Mouse (Mus musculus): ENCODE results near the gene Mtmr10.
A peak's percentile ranks its signal among the peaks of the same experiment; 100 is the strongest.

Mtmr10 gene

GRCm38 (mm10) chr7:64287414-64288091 is at the start of gene Mtmr10:
Gene Mtmr10 (plus strand): TSS chr7:64287653.
- peak; percentile 99 for DNase-seq

GRCm38 (mm10) chr7:64237747-64238146 is 49.7 kb upstream of the Mtmr10 start:
- no peak for DNase-seq

GRCm38 (mm10) chr7:64238410-64239086 is 48.9 kb upstream of the Mtmr10 start:
- DNase-seq, result no peak

GRCm38 (mm10) chr7:64239138-64239805 is 48.2 kb upstream of the Mtmr10 start:
- no peak for DNase-seq

GRCm38 (mm10) chr7:64239806-64240315 is 47.6 kb upstream of the Mtmr10 start:
- DNase-seq, result peak in 1 of 2 experiments; percentile 9

GRCm38 (mm10) chr7:64242424-64242823 is 45.0 kb upstream of the Mtmr10 start:
- DNase-seq, result no peak

- no peak for DNase-seq
Observed at GRCm38 (mm10) chr7:64244371-64244770, 43.1 kb upstream of the Mtmr10 start.

GRCm38 (mm10) chr7:64246713-64247112 is 40.7 kb upstream of the Mtmr10 start:
- DNase-seq, result no peak

- DNase-seq, result no peak
Observed at GRCm38 (mm10) chr7:64248352-64248751, 39.1 kb upstream of the Mtmr10 start.

- DNase-seq, result no peak
Observed at GRCm38 (mm10) chr7:64249715-64250114, 37.7 kb upstream of the Mtmr10 start.

- no peak for DNase-seq
Observed at GRCm38 (mm10) chr7:64250417-64250816, 37.0 kb upstream of the Mtmr10 start.

- no peak for DNase-seq
Observed at GRCm38 (mm10) chr7:64253736-64254135, 33.7 kb upstream of the Mtmr10 start.

GRCm38 (mm10) chr7:64265502-64266279 is 21.8 kb upstream of the Mtmr10 start:
- DNase-seq, result no peak

- DNase-seq, result no peak
Observed at GRCm38 (mm10) chr7:64266587-64266986, 20.9 kb upstream of the Mtmr10 start.

GRCm38 (mm10) chr7:64271926-64272325 is 15.5 kb upstream of the Mtmr10 start:
- DNase-seq, result no peak

GRCm38 (mm10) chr7:64275518-64275917 is 11.9 kb upstream of the Mtmr10 start:
- no peak for DNase-seq

- no peak for DNase-seq
Observed at GRCm38 (mm10) chr7:64276921-64277320, 10.5 kb upstream of the Mtmr10 start.

GRCm38 (mm10) chr7:64278526-64278925 is 8.9 kb upstream of the Mtmr10 start:
- DNase-seq, result no peak

GRCm38 (mm10) chr7:64279548-64279947 is 7.9 kb upstream of the Mtmr10 start:
- DNase-seq, result no peak

GRCm38 (mm10) chr7:64286566-64286965 is 887 bp upstream of the Mtmr10 start:
- no peak for DNase-seq

GRCm38 (mm10) chr7:64289416-64289815 is 2.0 kb downstream of the Mtmr10 start:
- DNase-seq, result no peak

- DNase-seq, result no peak
Observed at GRCm38 (mm10) chr7:64290431-64290830, 3.0 kb downstream of the Mtmr10 start.

GRCm38 (mm10) chr7:64291722-64292121 is 4.3 kb downstream of the Mtmr10 start:
- DNase-seq, result peak; percentile 40 to 42
